Comparison of ENCODE assay signal across 16 mouse cellular contexts in genomic region chr9:96365271-96365872, GRCm38 (mm10). TPM values are rescaled to one million over a fixed set of nuclear protein-coding genes. Genes with fewer than 3 reads are reported as not detected.
A peak's percentile ranks its signal among the peaks of the same experiment; 100 is the strongest.
DNase-seq lines count a peak whose midpoint lies in the region; ATAC-seq and TF ChIP-seq lines count a peak whose summit lies in the region.
"Had no signal": no experiment of that assay in that cellular context is flagged by ENCODE, and none has a peak within 500 bp of the region (broad histone marks: within the 10 kb centered on the region; RNA-seq: fewer than 3 reads in every experiment).

No protein-coding gene starts in this region.

- peak overlapping the region; percentile 47; the same call in 1 of the 2 replicates for H3K27ac ChIP-seq in layer of hippocampus, adult 2 months
- H3K27ac ChIP-seq in MEL (ENCODE audit: control insufficient read depth, low read depth, low read length), result no peak overlapping the region
- no peak overlapping the region; the same call in 1 of the 2 replicates for H3K27ac ChIP-seq in liver, embryonic 15.5 days (replicated peaks)

- peak overlapping the region; percentile 53 for H3K9ac ChIP-seq in MEL (ENCODE audit: control insufficient read depth, low read depth, low read length, poor library complexity, severe bottlenecking)
- H3K9ac ChIP-seq in liver, embryonic 15.5 days, result no peak overlapping the region

- H3K27me3 ChIP-seq in MEL (ENCODE audit: control insufficient read depth in 1 of 2, insufficient read depth in 2 of 2, low read length in 2 of 2), result no peaks in the 10 kb centered on the region
- H3K27me3 ChIP-seq in liver, embryonic 15.5 days, result no peaks in the 10 kb centered on the region
- H3K27me3 ChIP-seq: heart, embryonic 15.5 days; kidney, embryonic 15.5 days had no signal

- H3K4me1 ChIP-seq in MEL (ENCODE audit: control insufficient read depth in 1 of 2, insufficient read depth in 2 of 2, low read length in 2 of 2), result peaks cover 8 to 12% of the 10 kb centered on the region in 2 experiments
- peaks cover 41% of the 10 kb centered on the region for H3K4me1 ChIP-seq in liver, embryonic 15.5 days (replicated peaks)

- DNase-seq in cerebellum, adult 9-11 months, result peak; percentile 38
- DNase-seq in cerebellum, adult 8-10 months, result no peak
- no peak for DNase-seq in layer of hippocampus, adult 2 months (ENCODE audit: low spot score in 2 of 2)
- DNase-seq in layer of hippocampus, postnatal 25 days (ENCODE audit: extremely low spot score in 1 of 2, low spot score in 1 of 2), result no peak
- DNase-seq in MEL (ENCODE audit: low read depth, low spot score), result peak; percentile 54
- no peak for DNase-seq in yolk sac, embryonic 10.5 days (ENCODE audit: low spot score)
- DNase-seq in urinary bladder, postnatal 4 days (ENCODE audit: low spot score in 2 of 2), result no peak
- DNase-seq: cerebellum, adult 11-12 months; gastrocnemius, postnatal 36 days; layer of hippocampus, postnatal 36 days; right cerebral cortex, postnatal 14 days had no signal

- ATAC-seq in liver, embryonic 15.5 days (ENCODE audit: insufficient read depth), result no peak

- no peak for TF ChIP-seq CTCF in layer of hippocampus, adult 2 months (conservative IDR thresholded peaks at IDR 0.05)
- TF ChIP-seq CTCF in MEL (IDR thresholded peaks at IDR 0.05 in 2 of 3, conservative IDR thresholded peaks at IDR 0.05 in 1 of 3; ENCODE audit: control insufficient read depth in 1 of 3, insufficient read depth in 1 of 3, low read depth in 2 of 3, low read length in 3 of 3, poor library complexity in 1 of 3, severe bottlenecking in 1 of 3), result no peak

- peak overlapping the region; percentile 93 for H3K4me2 ChIP-seq in liver, embryonic 15.5 days

- H3K4me3 ChIP-seq in layer of hippocampus, adult 2 months, result no peak overlapping the region
- H3K4me3 ChIP-seq in MEL (ENCODE audit: control insufficient read depth in 1 of 2, insufficient read depth in 1 of 2, low read depth in 2 of 2, low read length in 2 of 2), result peak overlapping the region; percentile 50 to 94
- no peak overlapping the region for H3K4me3 ChIP-seq in liver, embryonic 15.5 days (replicated peaks)

- H3K36me3 ChIP-seq in MEL (ENCODE audit: control insufficient read depth in 1 of 2, insufficient read depth in 2 of 2, low read length in 2 of 2), result peaks cover 0 to 23% of the 10 kb centered on the region in 2 experiments; a peak in 2 of 4 replicates
- H3K36me3 ChIP-seq in liver, embryonic 15.5 days (replicated peaks), result no peaks in the 10 kb centered on the region
- H3K36me3 ChIP-seq: heart, embryonic 15.5 days; kidney, embryonic 15.5 days; limb, embryonic 10.5 days; midbrain, embryonic 10.5 days had no signal

- TF ChIP-seq RAD21 in MEL (IDR thresholded peaks at IDR 0.05; ENCODE audit: low read depth, low read length), result no peak

- H3K79me2 ChIP-seq in MEL (ENCODE audit: control insufficient read depth, insufficient read depth, low read length, poor library complexity), result peaks cover 27% of the 10 kb centered on the region

- TF ChIP-seq EP300 in MEL (IDR thresholded peaks at IDR 0.05; ENCODE audit: low read depth in 1 of 2, low read length in 2 of 2), result no peak

- 44% methylated on average over 6 of the region's 6 CpGs for WGBS in liver, embryonic 15.5 days (ENCODE audit: insufficient replicate concordance)

- no peak for TF ChIP-seq POLR2A in MEL (IDR thresholded peaks at IDR 0.05; ENCODE audit: control insufficient read depth in 1 of 2, insufficient read depth in 1 of 2, low read depth in 1 of 2, low read length in 2 of 2, poor library complexity in 1 of 2)

- no peaks in the 10 kb centered on the region for H3K9me3 ChIP-seq in MEL (replicated peaks; ENCODE audit: insufficient read depth, low read length)
- H3K9me3 ChIP-seq in liver, embryonic 15.5 days (replicated peaks), result no peaks in the 10 kb centered on the region
- H3K9me3 ChIP-seq: heart, embryonic 15.5 days; kidney, embryonic 15.5 days; limb, embryonic 10.5 days; midbrain, embryonic 10.5 days had no signal

TF ChIP-seq in MEL, 35 proteins besides CTCF, POLR2A, EP300 and RAD21:
- no peak for TF ChIP-seq JUND (IDR thresholded peaks at IDR 0.05; ENCODE audit: low read depth, low read length)
- no peak for TF ChIP-seq GABPA (IDR thresholded peaks at IDR 0.05; ENCODE audit: low read depth, low read length)
- TF ChIP-seq MAX (IDR thresholded peaks at IDR 0.05; ENCODE audit: low read length), result no peak
- TF ChIP-seq MAFK (IDR thresholded peaks at IDR 0.05; ENCODE audit: borderline replicate concordance, low read depth, low read length), result no peak
- no peak for TF ChIP-seq MYC (IDR thresholded peaks at IDR 0.05; ENCODE audit: low read depth, low read length)
- TF ChIP-seq MAZ (IDR thresholded peaks at IDR 0.05; ENCODE audit: low read depth, low read length), result no peak
- TF ChIP-seq SMC3 (IDR thresholded peaks at IDR 0.05; ENCODE audit: low read depth, low read length), result no peak
- TF ChIP-seq UBTF (IDR thresholded peaks at IDR 0.05; ENCODE audit: borderline replicate concordance, insufficient read depth, low read depth, low read length), result no peak
- no peak for TF ChIP-seq NELFE (IDR thresholded peaks at IDR 0.05; ENCODE audit: low read depth, low read length)
- TF ChIP-seq HCFC1 (IDR thresholded peaks at IDR 0.05; ENCODE audit: low read depth, low read length), result no peak
- no peak for TF ChIP-seq TBP (IDR thresholded peaks at IDR 0.05; ENCODE audit: low read depth, low read length)
- no peak for TF ChIP-seq KAT2A (conservative IDR thresholded peaks at IDR 0.05; ENCODE audit: low read depth, low read length)
- TF ChIP-seq ZKSCAN1 (IDR thresholded peaks at IDR 0.05; ENCODE audit: low read depth, low read length), result no peak
- no peak for TF ChIP-seq SIN3A (IDR thresholded peaks at IDR 0.05; ENCODE audit: low read length)
TF ChIP-seq in MEL: peak in this region for 0.

RNA-seq across cellular contexts. Expression of gene Atp1b3, which starts 1.1 kb away (rescaled TPM):
- 10 to 100 TPM; 72.4 to 88.6 TPM for total RNA-seq in layer of hippocampus, adult 2 months (2021)
- total RNA-seq in layer of hippocampus, postnatal 25 days (2021), result 10 to 100 TPM; 74.7 to 80.9 TPM
- total RNA-seq in MEL (2012; rRNA removed), result 57.8 TPM in 2 replicates
- 10 to 100 TPM in 1 of 2 experiments, not detected in 1; 70.6 TPM for polyA plus RNA-seq in MEL (2012; ENCODE audit: insufficient read depth in 1 of 2, insufficient read length in 2 of 2, low read depth in 1 of 2, low replicate concordance in 2 of 2, missing spikeins in 1 of 2)
- 64.4 and 69.4 TPM in 2 replicates for polyA plus RNA-seq in liver, embryonic 15.5 days (2015; fragmentation: Nextera tagmentation; extraction: Ambion mirVana)

Comparison
In these comparisons a context has a peak if more than half of its experiments do, and no peak if none do; other contexts are left out.
1. DNase-seq: peak in cerebellum, adult 9-11 months (single experiment) and MEL (single experiment); none in cerebellum, adult 8-10 months (single experiment), layer of hippocampus, adult 2 months (0 of 2), layer of hippocampus, postnatal 25 days (0 of 2), yolk sac, embryonic 10.5 days (single experiment) and urinary bladder, postnatal 4 days (0 of 2).
2. H3K4me3 ChIP-seq: peak in MEL (2 of 2); none in layer of hippocampus, adult 2 months (single experiment) and liver, embryonic 15.5 days (single experiment).